Mouse (Mus musculus) embryo, embryonic 11.5 days (tissue): Measurements from ENCODE around the gene Arhgef3.
A peak's percentile ranks its signal among the peaks of the same experiment; 100 is the strongest.

Experiments
- DNase-seq: peaks from one replicate; pipeline ENCODE4 v3.0.0-alpha.2; 2012; ENCODE audit warnings: low read depth, low spot score

Gene Arhgef3

DNA sequence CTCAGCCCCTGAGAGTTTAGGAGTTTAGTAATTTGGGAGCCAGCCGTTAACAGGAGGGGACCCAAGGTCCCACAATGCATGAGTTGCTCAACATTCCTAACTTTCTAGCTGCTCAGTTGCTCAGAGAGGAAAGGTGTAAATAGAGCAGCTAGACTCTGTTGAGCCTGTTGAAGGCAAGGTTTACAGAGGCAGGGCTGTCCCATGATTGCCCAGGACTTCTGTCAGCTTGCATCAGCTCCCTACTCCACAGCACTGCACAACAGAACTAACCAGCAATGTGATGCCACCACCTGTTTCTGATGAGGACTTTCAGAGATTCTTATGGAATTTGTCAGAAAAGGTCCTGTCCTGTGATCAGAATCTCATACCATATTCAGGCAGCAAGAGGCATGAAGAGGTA lies 197.7 kb downstream of the Arhgef3 start:
- no peak for DNase-seq

DNA sequence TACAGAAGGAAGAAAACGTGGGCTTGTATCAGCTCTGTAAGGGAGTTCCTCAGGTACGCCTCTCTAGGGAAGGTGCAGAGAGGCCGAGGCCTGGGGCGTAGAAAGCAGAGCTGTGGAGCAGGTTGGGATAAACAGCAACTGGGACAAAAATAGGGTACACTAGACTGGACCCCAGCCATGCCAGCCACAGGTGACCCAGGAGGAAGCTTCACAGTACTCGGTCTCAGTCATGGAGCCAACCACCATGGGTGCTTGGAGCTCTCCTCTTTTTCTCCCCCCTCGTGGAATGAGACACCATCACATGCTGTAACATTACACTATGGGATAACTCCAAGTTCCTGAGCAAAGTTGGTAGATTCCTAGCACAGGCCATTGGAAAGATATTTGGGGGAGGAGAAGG lies 201.0 kb downstream of the Arhgef3 start:
- DNase-seq, result no peak

DNA sequence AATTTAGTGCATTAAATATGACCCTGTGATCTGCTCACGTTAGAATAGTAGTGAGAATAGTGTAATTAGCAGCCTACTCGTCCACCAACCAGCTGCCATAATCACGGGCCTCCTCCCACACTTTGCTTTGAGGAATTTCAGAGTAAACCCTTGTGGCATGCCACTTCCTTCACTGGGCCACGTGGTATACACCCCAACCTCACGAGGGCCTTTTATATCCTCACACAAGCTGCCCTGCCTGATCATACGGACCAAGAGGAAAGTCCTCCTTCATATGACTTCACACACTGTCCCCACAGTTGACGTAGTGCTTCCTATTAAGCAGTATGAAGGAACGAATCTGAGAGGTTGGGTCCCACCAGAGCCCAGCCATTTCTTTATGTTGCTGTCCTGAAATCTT lies 202.4 kb downstream of the Arhgef3 start:
- no peak for DNase-seq

DNA sequence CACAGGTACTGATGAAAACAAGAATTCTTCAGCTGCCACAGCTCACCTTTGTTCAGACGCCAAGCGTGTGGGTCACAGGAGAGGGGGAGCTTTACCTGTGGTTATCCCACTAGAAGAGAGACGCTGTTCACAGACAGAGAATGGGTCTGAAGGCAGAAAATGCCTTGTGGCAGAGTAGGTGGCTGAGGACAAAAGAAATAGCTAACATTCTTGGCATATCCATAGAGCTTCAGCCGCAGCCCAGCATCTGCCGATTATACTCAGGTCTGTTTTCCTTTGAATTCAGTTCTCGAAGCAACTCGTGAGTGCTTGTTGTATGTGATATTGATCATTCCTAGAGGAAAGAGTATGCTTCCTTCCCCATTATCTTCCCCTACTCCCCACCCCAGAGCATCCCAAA lies 204.7 kb downstream of the Arhgef3 start:
- DNase-seq, result no peak

DNA sequence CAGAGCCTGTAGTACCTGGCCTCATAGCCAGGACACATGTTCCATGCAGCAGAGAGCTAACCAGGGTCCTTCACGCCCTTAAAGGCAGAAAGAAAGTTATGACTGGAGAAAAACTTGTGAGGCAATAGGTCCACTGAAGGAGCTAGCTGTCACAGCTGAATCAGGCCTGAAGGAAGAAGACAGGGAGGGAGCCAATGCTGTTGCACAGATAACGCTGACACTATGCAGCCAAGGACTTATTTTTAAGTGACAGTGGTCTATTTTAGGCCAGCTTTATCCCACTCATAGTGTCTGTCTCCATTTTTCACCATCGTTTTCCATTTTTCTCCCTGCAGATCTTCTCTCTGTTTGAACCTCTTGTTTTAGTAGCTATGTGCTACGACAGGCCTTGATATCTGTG lies 207.3 kb downstream of the Arhgef3 start:
- DNase-seq, result no peak

DNA sequence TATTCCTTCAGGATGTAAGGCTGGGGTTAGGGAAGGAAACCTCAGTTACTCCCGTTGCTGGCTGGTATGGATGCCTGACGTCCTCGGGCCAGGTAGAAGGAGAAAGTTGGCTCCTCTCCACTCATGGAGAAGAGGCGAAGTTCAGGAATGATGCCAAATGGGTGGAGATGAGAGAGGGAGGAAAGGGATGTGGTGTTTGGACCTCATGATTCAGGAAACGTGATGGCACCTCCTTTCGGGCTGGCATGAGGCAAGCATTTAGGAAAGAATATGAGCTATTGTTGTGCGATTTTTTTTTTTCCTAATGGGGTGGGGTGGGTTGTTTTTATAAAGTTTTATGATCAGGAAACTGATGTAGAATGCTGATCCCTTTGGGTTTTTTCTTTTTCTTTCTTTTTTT lies 210.0 kb downstream of the Arhgef3 start:
- no peak for DNase-seq

DNA sequence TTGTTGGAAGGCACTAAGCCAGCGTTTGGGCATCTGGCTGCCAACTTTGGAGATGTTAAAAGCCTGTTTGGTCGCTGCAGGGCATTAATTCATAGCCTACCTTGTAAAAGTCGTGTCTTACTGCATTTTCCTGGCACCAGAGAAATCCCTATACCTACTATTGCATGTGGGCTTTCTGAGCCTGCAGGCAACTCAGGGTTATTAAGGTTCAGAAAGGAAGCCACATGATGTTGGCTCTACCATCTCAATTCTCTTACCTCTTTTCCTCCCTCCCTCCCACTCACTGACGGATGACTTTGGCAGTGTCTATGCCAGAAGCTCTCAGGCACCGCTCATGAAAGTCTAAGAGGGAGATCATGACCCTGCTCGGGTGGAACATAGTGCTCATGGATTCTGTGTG lies 210.8 kb downstream of the Arhgef3 start:
- no peak for DNase-seq

DNA sequence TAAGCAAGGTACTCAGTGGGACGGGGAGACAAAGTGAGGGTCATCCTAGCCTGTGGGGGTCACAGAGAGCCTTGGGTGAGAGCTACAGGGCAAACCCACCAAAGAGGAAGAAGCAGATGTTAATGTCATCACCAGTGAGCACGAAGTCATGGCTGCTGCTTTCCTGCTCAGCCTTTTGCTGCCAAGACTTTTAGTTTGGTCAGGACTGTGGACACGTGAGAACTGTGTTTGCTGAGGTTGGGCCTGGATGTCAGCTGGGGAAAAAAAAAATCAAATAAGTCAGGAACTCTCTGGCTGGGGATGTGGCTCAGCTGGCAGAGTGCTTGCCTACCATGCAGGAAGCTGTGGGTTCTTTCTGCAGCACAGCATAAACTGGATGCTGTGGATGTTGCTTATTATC lies 213.2 kb downstream of the Arhgef3 start:
- DNase-seq, result no peak

DNA sequence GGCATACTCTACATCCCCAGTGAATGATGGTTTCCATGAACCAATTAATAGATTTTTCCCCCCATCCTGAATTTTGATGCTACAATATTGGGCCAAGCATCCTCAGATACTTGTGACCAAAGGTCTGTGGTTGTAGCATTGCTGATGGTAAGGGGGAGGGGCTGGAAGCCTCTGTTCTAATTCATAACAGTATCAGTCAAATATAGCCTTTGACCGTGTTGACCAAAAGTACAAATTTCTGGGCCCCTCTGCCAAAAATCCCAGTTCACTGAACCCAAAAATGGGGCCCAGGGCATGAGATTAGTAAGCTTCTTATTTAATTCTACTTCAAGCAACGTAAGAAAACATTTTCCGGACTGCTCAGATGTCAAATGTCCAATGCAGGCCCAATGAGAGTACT lies 214.3 kb downstream of the Arhgef3 start:
- no peak for DNase-seq

DNA sequence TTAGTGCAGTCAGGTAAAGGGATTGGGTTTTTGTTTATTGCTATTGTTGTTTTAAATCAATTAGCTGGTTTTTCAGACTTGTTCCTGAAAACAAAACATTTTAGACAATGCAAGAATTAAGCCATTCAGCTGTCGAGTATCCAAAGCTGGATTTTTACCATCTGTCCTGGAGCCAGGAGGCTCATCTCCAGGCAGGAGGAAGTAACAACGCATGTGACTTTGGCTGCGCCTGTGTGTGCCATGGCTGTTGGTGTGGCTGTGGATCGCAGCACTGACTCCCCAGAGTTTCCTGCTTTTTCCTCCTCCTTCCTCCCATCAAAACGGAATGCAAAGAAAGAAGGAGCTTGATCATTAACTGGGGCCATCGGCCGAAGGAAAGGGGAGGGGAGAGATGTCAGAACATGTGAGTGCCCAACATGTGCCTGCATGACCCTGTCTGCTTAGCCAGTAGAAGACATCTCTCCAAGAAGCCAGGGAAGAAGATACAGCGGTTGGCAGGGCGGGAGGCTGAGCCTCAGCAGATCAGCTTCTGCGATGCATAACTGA lies 216.9 kb downstream of the Arhgef3 start:
- DNase-seq, result no peak

DNA sequence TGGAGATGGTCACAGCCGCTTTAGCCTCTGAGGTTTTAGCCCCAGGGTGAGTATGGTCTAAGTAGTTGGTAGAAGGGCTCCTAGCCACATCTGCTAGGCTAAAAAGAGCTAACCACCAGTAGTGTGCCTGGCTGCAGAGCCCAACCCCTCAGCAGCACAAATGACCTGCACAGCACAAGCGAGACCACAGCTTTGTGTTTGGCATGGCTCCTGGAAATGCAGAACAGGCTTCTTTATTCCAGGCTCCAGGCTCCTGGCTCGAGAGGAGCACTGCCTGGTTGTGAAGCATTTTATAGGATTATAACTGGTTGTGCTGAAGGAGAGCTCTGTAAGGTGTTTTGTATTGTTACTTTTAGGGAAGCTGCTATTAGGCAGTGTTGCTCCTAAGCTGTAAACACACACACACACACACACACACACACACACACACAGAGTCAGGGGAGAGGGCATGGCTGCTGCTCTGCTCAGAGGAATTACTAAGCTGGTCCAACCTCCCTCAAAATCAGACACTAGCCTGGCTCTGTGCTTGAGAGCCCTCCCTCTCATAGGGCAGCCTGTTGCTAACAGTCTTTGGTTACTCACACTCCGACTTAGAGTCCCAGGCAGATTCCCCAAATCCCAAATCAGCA lies 217.8 kb downstream of the Arhgef3 start:
- DNase-seq, result no peak

DNA sequence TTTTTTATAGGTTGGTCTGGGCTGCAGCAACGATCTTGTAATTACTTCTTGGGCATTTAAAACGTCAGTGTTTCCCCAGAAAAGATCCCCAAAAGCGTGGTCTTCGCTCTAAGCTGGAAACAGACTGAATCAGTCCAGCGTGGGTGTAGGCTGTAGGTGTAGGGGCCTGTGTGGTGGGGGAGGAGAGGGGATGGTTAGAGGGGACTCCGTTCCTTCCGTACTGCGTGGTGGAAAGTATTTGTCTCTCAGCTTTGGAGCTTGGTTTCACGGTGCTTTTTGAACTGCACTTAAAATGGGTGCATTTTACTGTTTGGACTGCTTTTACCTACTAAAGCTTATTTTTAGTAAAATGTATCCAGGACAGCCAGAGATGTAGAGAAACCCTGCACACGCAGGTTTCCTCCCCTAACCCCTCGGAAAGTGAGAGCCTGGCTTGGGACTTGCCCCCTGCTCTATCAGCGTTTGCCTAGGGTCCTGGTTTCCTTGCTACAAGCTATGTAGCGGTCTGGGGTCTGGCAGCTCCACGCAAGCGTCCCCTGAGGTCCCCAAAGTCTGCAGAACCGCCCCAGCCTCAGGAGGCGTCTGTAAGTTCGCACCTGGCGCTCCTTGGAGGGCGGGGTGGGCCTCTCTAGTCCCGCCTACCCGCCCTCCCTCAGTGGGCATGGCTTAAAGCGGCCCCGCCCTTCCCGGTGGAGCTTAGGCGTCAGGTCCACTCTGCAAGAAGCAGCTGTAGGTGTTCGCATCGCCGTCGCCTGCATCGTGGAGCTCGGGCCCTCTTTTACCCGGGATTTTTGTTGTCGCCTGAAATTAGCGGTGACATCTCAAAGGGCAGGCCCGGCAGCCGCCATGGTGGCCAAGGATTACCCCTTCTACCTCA lies 220.9 kb downstream of the Arhgef3 start:
- peak; percentile 61 for DNase-seq

DNA sequence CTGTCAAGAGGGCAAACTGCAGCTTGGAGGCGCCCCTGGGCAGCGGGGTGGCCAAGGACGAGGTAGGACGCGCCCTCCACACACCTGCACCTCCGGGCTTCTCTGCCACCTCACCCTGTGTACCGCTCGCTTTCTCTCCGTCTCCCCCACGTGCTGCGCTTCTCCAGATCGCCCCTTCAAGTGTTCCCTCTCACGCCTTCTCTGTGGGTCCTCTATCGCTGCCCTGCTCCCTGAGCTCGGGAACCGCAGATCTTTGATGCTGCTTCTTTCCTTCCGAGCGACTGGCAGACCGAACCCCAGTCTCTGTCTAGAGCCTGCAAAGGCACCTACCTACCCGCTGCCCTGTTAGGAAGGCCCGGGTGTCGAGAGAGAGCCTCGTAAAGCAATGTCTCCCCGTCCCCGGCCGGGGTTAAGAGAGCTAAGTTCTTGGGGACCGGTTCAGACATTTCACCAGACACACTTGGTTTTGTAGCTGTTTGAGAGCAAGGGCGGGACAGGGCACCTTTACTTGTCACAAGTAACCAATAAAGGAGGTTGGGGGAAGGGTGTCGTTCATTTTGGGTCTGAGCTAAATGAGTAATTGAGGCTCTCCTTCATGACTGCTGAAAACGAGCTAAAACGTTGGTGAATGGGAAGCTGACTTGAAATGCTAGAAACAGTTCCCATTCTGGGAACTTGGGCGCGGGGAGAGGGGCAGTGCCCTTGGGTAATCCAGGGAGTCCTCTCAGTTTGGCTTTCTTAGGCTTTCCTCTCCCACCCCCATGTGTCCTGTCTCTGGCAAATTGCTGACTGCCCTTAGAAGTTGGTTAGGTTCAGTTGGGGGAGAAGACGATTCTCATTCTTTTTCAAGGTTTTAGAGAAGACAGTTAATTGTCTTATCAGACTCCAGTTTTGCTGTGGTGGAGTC lies 221.8 kb downstream of the Arhgef3 start:
- no peak for DNase-seq

DNA sequence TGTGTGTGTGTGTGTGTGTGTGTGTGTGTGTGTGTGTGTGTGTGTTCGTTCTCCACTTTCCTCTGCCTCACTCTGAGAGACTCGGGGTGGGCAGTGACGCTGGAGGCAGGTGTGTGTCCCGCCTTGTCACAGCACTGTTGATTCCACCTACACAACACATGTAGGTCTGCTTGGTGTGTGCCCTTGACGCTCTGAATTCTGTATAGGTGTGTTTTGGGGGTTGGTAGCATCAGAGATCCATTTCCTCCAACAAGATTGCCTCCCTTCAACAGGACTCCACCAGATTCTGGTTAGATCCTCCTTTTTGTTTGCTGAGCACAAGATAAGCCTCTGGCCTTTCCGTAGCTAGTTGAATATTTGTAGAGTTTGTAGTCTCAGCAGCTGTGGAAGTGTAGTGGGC lies 222.5 kb downstream of the Arhgef3 start:
- no peak for DNase-seq

DNA sequence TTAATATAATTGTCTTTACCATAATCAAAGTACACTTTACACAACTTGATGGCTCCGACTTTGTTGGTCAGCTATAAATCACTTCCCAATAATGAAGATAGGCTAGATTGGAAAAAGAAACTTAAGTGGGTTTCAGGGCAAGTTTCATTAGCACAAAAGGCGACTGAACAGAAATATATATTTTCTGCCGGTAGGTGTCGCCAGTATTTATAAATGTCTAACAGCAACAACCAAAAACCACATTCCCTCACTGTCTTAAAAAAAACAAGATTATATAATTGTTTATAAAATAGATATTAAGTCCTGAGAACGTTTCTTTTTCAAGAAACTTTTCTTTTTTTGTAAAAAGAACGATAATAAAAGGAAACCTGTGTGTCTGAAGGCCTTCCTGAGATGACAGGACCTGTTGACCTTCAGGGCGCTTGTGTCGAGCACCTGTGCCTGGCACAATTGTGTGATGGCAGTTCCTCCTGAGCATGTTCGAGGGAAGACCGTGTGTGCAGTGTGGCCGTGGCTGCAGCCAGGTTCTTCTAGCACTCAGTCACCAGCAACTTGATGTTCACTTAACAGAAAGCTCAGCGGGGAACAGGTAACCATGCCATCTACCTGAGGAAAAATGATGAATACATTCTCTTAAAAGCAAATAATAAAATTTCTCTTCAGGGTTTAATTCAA lies 223.5 kb downstream of the Arhgef3 start:
- DNase-seq, result peak; percentile 49

DNA sequence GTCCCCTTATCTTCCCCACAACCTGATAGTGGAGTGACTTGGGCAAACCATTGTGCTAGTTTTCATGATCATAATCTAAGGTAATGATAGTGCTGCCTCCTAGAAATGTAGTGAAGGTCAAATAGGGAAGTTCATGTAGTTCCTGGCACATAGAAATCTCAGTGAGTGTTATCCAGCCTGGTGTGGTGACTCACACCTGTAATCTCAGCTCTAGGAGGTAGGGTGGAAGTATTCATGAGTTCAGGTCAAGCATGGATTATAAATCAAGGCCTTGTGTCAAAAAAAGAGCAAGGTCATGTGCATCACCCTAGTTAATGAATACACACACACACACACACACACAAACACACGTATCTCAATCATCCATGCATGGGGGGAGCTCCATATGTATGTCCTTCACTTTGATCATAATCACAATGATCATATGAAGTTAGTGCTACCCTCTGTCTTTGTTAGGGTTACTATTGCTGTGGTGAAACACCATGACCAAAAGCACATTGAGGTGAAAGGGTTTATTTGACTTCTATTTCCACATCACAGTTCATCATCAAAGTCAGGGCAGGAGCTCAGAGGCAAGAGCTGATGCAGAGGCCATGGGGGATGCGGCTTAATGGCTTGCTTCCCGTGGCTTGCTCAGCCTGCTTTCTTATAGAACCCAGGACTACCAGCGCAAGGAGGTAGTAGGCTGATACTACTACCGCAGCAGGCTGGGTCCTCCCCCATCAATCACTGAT lies 226.2 kb downstream of the Arhgef3 start:
- DNase-seq, result no peak

DNA sequence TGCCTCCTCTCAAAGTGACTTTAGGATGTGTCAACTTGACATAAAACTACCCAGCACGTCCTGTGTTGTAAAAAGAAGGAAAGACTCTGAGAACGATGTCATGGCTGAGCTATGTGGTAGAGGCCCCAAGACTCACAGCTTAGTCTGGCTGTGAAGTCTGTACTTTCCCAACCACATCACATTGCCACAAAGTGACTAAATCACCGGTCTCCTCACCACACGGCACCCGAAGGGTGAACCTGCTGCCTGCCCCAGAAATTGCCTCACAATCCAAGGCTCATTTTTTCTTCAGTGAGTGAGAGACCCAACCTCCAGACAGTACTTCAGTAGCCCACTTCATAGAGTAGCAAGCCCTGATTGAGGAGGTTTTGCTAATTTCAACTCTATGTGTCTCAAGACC lies 226.8 kb downstream of the Arhgef3 start:
- no peak for DNase-seq

DNA sequence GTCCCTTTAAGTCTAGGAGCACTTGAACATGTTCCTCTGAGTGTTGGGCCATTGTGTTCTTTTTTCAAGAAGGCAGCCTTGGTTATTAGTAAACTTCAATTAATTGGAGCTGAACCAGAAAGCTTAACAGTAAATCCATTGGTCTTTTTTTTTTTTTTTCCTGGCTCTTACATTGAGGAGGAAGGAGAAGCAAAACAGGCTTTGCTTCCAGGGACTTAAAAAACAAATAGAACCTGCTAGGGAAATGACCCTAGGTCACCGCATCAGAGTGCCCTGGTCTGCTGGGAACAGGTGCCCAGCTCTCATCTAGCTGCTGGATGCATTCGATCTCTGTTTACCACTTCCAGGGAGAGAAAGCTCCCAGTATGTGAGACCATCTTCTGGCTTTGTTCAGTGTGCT lies 227.8 kb downstream of the Arhgef3 start:
- no peak for DNase-seq

DNA sequence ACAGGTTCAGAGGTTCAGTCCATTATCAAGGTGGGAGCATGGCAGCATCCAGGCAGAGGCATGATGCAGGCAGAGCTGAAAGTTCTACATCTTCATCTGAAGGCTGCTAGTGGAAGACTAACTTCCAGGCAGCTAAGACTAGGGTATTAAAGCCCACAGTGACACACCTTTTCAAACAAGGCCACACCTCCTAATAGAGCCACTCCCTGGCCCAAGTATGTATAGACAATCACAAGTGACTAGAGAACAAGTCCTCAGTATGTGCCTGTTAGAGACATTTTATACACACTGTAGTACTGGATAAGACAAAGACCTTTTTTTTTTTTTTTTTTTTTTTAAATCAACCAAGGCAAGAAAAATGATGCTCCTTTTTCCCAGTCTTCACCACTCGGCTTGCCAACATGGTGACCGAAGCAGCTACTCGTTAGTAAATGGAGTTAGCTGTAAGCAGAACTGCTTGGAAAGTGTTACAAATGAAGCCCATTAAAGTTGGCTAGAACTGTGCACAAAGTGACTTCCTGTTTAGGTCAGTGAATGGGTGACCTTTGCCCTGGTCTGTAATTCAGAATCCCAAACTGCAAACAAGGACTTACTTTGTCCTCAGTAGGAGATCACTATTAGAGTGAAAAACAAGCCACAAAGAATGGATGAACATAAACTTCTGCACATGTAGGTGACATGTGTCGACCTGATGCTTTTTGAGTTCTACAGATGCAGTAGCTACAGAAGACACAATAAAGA lies 229.7 kb downstream of the Arhgef3 start:
- DNase-seq, result no peak
